Mouse (Mus musculus): Measurements from ENCODE around the gene Gna14.

Gene Gna14

GRCm38 (mm10) chr19:16435531-16436231 is at the start of gene Gna14:
Gna14 (plus strand) TSS chr19:16435762.
- DNase-seq, result peak; percentile 23

DNA sequence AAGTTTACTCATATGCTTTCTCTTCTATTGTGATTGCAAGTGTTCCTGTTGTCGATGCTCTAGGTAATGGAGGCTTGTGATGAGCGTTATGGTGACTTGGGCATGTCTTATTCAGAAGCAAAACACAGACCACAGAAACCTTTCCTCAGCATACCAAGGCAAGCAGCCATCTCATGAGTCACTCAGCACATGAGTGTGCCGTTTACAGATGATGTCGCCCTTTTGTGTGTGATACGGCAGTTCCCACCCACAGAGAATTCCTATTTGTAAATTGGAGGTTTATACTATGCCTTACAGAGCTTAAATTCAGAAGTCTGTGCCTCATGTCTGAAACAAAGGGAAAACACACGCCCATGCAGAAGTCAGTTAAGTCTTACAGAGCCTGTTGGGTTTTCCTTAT is 49.0 kb upstream of the Gna14 start:
- peak; percentile 52 for DNase-seq

DNA sequence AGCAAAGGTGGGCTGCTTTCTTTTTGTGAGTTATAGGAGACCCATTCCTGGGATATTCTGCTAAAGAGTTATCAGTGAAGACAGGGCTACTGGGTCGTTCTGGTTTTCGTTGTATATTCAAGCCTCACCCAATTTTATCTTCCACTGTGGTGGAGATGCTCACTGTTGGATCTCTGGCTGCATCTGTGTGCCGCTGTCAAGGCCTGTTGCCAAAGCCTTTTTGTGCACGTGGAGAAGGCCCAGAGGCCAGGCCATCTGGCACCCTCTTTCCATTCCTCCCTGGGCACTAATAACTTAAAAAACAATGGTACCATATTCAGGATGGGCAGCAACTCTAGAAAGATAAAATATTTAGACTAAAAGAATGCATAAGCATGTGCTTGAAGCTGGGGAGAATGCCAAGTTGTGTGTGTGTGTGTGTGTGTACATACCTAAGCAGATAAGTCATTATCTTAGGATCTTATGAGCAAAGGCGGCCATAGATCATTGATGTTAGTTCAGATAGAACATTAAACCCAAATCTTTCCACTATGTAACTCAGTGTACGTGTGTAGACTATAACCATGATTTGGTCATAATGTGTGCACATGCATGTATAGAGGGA is 45.3 kb upstream of the Gna14 start:
- no peak for DNase-seq

- DNase-seq, result no peak
Measured at GRCm38 (mm10) chr19:16394381-16394780, 41.2 kb upstream of the Gna14 start.

DNA sequence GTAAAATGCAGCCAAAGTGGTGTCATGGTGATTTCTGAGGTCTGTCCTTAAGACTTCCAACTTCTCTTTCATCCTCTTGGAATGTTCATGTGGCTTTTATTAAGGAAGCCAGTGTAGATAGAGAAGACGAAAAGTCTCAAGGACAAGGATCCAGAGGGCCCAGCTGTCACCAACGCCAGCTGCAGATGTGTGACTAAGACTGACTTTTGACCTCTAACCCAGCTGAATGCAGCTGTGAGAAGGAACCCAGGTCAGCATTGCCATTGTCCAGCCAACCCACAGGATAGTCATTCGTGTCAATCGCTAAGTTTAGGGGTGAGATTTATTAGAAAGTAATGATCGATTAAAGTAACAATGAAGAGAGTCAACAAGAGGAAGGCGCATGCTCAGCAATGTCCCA is 32.5 kb upstream of the Gna14 start:
- no peak for DNase-seq

DNA sequence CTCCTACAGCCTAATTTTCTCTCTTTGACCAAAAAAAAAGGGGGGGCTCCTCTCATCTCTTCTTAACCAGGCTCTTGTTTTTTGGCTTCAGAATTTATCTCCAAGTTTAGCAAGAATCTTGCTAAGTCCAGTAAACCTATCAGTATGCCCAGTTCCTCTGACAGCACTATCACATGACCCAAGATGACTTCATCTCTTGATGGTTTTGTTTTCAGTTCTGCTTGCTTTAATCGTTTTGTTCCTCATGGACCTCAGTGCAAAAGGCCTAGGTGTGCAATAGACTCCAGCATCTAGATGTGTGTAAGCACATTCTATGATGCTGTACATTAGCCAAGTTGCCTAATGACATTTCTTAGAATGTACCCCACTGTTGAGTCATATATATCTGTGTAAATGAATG is 27.8 kb upstream of the Gna14 start:
- no peak for DNase-seq

DNA sequence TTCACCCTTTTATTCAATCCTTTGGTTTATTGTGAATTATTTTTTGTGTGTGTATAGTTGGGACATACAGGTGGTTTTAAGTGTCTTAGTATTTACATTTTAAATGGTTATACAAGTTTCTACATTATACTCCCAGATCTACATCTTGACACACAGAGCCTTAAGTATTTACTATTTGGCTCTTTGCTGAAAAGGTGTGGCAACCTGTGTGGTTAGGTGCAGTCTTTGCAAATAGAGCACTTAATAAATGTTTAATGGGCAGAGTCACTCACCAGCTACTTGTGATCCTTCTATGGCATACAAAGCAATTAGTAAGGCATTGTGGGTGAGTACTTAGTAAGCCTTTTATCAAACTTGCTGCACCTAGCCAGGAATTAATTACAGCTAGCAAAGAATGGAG is 24.3 kb upstream of the Gna14 start:
- DNase-seq, result no peak

- DNase-seq, result no peak
Measured at GRCm38 (mm10) chr19:16418086-16418663, 17.4 kb upstream of the Gna14 start.

DNA sequence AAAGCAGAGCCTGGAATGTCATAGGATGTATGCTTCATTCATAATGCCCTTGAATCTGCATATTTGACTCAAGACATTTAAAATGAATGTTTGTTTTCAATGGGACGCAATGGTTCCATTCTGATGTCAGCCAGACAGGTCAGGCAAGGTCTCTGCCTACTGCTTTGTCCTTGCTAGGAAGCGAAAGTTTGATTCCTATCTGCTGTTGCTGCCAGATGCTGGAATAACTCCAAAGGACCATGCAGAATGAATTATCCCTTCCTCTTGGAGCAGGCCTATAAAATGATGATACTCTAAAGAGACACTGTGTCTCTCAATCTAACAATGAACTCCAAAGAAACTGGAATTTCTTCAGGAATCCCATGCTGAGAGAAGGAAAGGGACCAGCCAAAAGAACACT is 10.0 kb upstream of the Gna14 start:
- no peak for DNase-seq

DNA sequence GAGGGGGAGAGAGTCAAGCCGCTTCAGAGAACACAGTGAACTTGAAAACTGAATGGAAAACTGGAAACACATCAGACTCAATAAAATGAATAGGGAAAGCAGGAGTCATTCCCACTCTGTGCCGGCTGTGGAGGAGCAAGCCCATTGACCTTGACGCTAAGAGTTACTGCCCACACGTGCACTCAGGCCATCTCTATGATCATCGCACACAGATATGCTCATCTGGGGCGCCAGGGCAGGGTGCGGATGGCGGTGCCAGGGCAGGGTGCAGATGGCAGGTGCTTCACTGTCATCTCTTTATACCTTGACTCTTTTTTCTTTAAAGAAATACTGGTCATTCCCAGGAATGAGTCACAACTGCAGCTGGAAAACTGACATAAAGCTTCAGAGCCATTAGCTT is 4.2 kb upstream of the Gna14 start:
- DNase-seq, result no peak

GRCm38 (mm10) chr19:16434879-16435278 is 683 bp upstream of the Gna14 start:
- DNase-seq, result no peak

DNA sequence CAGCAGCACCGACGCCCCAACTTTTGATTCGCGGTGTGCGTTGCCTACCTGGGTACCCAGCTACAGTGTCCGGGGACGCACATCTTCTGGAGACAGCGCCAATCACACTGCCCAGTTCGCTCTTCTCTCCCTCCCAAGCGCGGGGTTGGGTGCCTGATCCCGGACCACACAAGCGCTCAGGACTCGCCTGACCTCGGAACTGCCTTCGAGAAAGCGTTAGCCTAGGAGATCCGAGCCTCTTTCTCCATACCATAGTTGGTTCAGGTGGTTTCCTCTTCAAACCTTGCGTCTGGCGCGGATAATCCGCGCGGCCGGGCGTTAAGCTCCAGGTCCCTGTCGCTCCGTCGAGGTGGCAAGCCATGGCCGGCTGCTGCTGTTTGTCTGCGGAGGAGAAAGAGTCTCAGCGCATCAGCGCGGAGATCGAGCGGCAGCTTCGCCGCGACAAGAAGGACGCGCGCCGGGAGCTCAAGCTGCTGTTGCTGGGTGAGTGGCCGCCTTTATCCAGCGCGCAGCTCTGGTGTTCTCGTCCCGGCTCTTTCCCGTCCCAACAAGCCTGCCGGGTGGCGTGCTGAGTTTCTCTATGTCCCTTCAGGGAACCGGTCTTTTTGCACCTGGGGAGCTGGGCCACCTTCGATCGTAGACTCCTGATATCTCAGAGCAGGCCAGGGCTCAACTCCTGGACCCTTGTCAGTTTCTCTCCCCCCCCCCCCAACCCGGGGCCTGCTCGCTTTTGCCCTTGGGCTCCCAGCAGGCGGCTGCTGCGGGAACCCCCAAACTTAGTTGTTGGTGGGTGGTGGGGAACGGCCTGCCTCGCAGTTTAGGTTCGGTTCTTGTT is 990 bp downstream of the Gna14 start:
- DNase-seq, result no peak

- no peak for DNase-seq
Measured at GRCm38 (mm10) chr19:16437170-16437483, 1.6 kb downstream of the Gna14 start.

GRCm38 (mm10) chr19:16437906-16438305 is 2.3 kb downstream of the Gna14 start:
- DNase-seq, result no peak

GRCm38 (mm10) chr19:16439278-16439677 is 3.7 kb downstream of the Gna14 start:
- DNase-seq, result no peak

- no peak for DNase-seq
Measured at GRCm38 (mm10) chr19:16439834-16440233, 4.3 kb downstream of the Gna14 start.

DNA sequence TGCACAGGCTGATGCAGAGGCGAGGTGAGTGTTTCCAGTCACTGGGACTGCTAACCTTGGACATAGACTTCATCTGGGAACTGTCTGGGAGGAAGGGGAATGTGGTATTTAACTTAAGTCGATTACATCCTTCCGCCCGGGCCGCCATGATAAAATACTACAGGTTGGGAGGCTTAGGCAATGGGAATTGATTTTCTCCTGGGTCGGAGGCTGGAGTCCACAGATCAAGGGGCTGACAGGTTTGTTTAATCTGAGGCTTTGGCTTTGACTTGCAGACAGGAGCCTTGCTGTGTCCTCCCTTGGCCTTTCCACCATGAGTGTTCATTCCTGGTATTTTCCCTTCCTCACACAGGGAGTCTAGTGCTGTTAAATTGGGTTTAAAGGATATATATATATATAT is 5.8 kb downstream of the Gna14 start:
- DNase-seq, result no peak

- no peak for DNase-seq
Measured at GRCm38 (mm10) chr19:16443335-16443734, 7.8 kb downstream of the Gna14 start.

DNA sequence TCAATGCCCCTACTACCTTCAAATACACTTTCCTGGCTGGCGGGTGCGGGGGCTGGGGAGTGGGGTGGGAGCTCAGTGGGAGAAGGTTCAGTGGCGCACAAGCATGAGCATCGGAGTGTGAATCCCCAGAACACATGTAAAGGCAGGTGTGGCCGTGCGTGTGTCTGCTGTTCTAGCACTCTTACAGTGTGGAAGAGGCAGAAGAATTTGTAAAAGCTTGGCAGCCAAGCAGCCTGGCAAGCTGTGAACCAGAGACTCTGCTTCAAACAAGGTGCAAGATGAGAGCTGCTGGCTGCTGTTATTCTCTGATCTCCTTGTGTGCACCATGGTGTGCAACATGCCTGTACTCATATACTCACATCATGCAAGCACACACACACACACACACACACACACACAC is 11.1 kb downstream of the Gna14 start:
- peak; percentile 10 for DNase-seq

DNA sequence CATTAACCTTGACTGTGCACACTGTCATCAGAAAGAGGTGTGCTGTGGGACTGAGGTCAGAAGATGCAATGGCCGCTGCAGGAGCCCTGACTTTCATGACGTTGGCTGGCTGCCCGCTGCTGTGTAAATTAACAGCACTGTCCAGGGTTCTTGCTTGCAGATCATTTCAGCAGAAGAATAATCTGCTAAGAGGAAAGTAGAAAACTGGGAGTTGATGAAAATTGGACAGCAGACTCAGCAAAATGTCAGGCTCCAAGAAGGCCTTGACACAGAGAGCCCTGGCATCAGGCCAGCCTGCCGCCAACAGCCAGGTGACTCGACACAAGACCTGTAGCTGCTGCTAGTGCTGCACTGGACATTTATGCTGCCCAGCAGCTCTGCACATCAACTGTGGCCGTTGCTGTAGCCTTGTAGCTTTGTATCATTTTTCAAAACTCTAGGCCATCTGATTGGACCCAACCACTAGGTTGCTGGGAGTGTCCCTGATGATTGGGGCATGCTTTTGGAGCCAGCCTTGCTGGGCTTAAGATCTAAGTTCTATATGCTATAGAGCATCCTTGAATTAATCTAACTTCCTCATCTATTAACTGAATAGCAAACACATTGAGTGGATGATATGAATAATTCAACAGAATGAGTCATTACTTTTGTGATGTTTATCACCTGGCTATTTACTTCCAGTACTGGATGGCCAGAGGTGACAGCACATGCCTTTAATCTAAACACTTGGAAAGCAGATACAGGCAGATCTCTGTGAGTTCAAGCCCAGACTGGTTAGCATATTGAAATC is 12.5 kb downstream of the Gna14 start:
- no peak for DNase-seq

GRCm38 (mm10) chr19:16448796-16449195 is 13.2 kb downstream of the Gna14 start:
- no peak for DNase-seq

GRCm38 (mm10) chr19:16450824-16451223 is 15.3 kb downstream of the Gna14 start:
- DNase-seq, result no peak

GRCm38 (mm10) chr19:16456181-16456580 is 20.6 kb downstream of the Gna14 start:
- DNase-seq, result no peak
